ENCODE assay signal across 8 mouse cellular contexts in genomic region chr11:100702906-100703305, GRCm38 (mm10). TPM values are rescaled to one million over a fixed set of nuclear protein-coding genes. Genes with fewer than 3 reads are reported as not detected.
DNase-seq lines count a peak whose midpoint lies in the region; ATAC-seq lines count a peak whose summit lies in the region.

No protein-coding gene starts in this region.

- ATAC-seq in hindbrain, embryonic 12.5 days (ENCODE audit: low FRiP score): no peak
- ATAC-seq in hindbrain, embryonic 14.5 days (ENCODE audit: low FRiP score): no peak
- ATAC-seq in embryonic facial prominence, embryonic 13.5 days (ENCODE audit: insufficient number of reproducible peaks, insufficient read depth, low FRiP score, low TSS enrichment, low read depth): no peak
- no peak for ATAC-seq in liver, embryonic 11.5 days (replicated peaks; ENCODE audit: low FRiP score)

- H3K27ac ChIP-seq in hindbrain, embryonic 12.5 days: no peak overlapping the region
- H3K27ac ChIP-seq in hindbrain, embryonic 14.5 days: no peak overlapping the region
- H3K27ac ChIP-seq in embryonic facial prominence, embryonic 13.5 days: no peak overlapping the region
- H3K27ac ChIP-seq in liver, embryonic 11.5 days (ENCODE audit: low read depth, low read length): no peak overlapping the region

- H3K9ac ChIP-seq in hindbrain, embryonic 12.5 days: no peak overlapping the region
- H3K9ac ChIP-seq in hindbrain, embryonic 14.5 days: no peak overlapping the region
- no peak overlapping the region for H3K9ac ChIP-seq in embryonic facial prominence, embryonic 13.5 days
- no peak overlapping the region; the same call in 1 of the 2 replicates for H3K9ac ChIP-seq in liver, embryonic 11.5 days (ENCODE audit: low read depth, low read length)

- H3K4me2 ChIP-seq in hindbrain, embryonic 12.5 days (replicated peaks): peak overlapping the region; percentile 25; the same call in 1 of the 2 replicates
- H3K4me2 ChIP-seq in hindbrain, embryonic 14.5 days (replicated peaks): no peak overlapping the region
- H3K4me2 ChIP-seq in embryonic facial prominence, embryonic 13.5 days: peak overlapping the region; percentile 48
- peak overlapping the region; percentile 65 for H3K4me2 ChIP-seq in liver, embryonic 11.5 days

- no peak for DNase-seq in hindbrain, embryonic 14.5 days (ENCODE audit: low spot score)
- DNase-seq in CD4-positive helper T cell, adult 2 months (ENCODE audit: low read depth, low spot score): peak; percentile 46
- no peak for DNase-seq in liver, embryonic 11.5 days (ENCODE audit: low spot score)
- DNase-seq in cerebellum, adult 8-10 months: no peak
- DNase-seq in thymus, postnatal 14 days: no peak
- no peak for DNase-seq in embryo, embryonic 10 days (ENCODE audit: low spot score)

- peaks cover 36% of the 10 kb centered on the region for H3K36me3 ChIP-seq in hindbrain, embryonic 12.5 days
- peaks cover 36% of the 10 kb centered on the region for H3K36me3 ChIP-seq in hindbrain, embryonic 14.5 days (replicated peaks; ENCODE audit: control insufficient read depth, insufficient read depth)
- H3K36me3 ChIP-seq in embryonic facial prominence, embryonic 13.5 days: peaks cover 33% of the 10 kb centered on the region
- peaks cover 18% of the 10 kb centered on the region; the same call in 1 of the 2 replicates for H3K36me3 ChIP-seq in liver, embryonic 11.5 days (ENCODE audit: control insufficient read depth, insufficient read depth, low read length)

- H3K27me3 ChIP-seq in hindbrain, embryonic 12.5 days: peaks cover 6% of the 10 kb centered on the region; the same call in 1 of the 2 replicates
- H3K27me3 ChIP-seq in hindbrain, embryonic 14.5 days (ENCODE audit: control insufficient read depth, insufficient read depth, low read length): 0 out of 2 replicates have a peak, but pooled peaks cover 7% of the 10 kb centered on the region
- H3K27me3 ChIP-seq in embryonic facial prominence, embryonic 13.5 days: 0 out of 2 replicates have a peak, but pooled peaks cover 4% of the 10 kb centered on the region
- H3K27me3 ChIP-seq in liver, embryonic 11.5 days (replicated peaks; ENCODE audit: control insufficient read depth, insufficient read depth, low read length): no peaks in the 10 kb centered on the region

- WGBS in hindbrain, embryonic 12.5 days: 43% methylated on average over 7 of the region's 7 CpGs
- WGBS in hindbrain, embryonic 14.5 days: 39% methylated on average over 7 of the region's 7 CpGs
- WGBS in embryonic facial prominence, embryonic 13.5 days: 56% methylated on average over 7 of the region's 7 CpGs
- 35% methylated on average over 7 of the region's 7 CpGs for WGBS in liver, embryonic 11.5 days

- H3K9me3 ChIP-seq in hindbrain, embryonic 12.5 days (replicated peaks): no peaks in the 10 kb centered on the region
- no peaks in the 10 kb centered on the region for H3K9me3 ChIP-seq in hindbrain, embryonic 14.5 days (ENCODE audit: control insufficient read depth, low read length)
- no peaks in the 10 kb centered on the region for H3K9me3 ChIP-seq in embryonic facial prominence, embryonic 13.5 days
- H3K9me3 ChIP-seq in liver, embryonic 11.5 days (ENCODE audit: control insufficient read depth, low read length): no peaks in the 10 kb centered on the region

- no peak overlapping the region for H3K4me3 ChIP-seq in hindbrain, embryonic 12.5 days
- no peak overlapping the region for H3K4me3 ChIP-seq in hindbrain, embryonic 14.5 days (replicated peaks; ENCODE audit: low read length)
- H3K4me3 ChIP-seq in embryonic facial prominence, embryonic 13.5 days: 0 out of 2 replicates have a peak overlapping the region, but pooled peaks have one; percentile 12
- H3K4me3 ChIP-seq in liver, embryonic 11.5 days (ENCODE audit: low read depth, low read length): peak overlapping the region; percentile 32

- peaks cover 8% of the 10 kb centered on the region; the same call in 1 of the 2 replicates for H3K4me1 ChIP-seq in hindbrain, embryonic 12.5 days
- H3K4me1 ChIP-seq in hindbrain, embryonic 14.5 days (replicated peaks; ENCODE audit: control insufficient read depth, insufficient read depth, low read length): no peaks in the 10 kb centered on the region
- H3K4me1 ChIP-seq in embryonic facial prominence, embryonic 13.5 days: peaks cover 23% of the 10 kb centered on the region
- peaks cover 12% of the 10 kb centered on the region for H3K4me1 ChIP-seq in liver, embryonic 11.5 days (replicated peaks; ENCODE audit: control insufficient read depth, insufficient read depth, low read length)

RNA-seq across cellular contexts. Expression of gene Dhx58, which starts 1.2 kb away (rescaled TPM):
- polyA plus RNA-seq in hindbrain, embryonic 12.5 days (2016; fragmentation: Nextera tagmentation; extraction: Ambion mirVana): 1.4 and 2.7 TPM in 2 replicates
- polyA plus RNA-seq in hindbrain, embryonic 14.5 days (2014; fragmentation: Nextera tagmentation; extraction: Ambion mirVana): 0.85 and 1.7 TPM in 2 replicates
- polyA plus RNA-seq in embryonic facial prominence, embryonic 13.5 days (2015; fragmentation: Nextera tagmentation; extraction: Ambion mirVana): 3.4 and 5.2 TPM in 2 replicates
- 2.5 and 3.7 TPM in 2 replicates for polyA plus RNA-seq in liver, embryonic 11.5 days (2014; fragmentation: Nextera tagmentation; extraction: Ambion mirVana)

RNA-seq across cellular contexts. Expression of gene Kat2a, which starts 9.4 kb away (rescaled TPM):
- 61.4 and 61.8 TPM in 2 replicates for polyA plus RNA-seq in hindbrain, embryonic 12.5 days (2016; fragmentation: Nextera tagmentation; extraction: Ambion mirVana)
- 57.8 and 64.1 TPM in 2 replicates for polyA plus RNA-seq in hindbrain, embryonic 14.5 days (2014; fragmentation: Nextera tagmentation; extraction: Ambion mirVana)
- 54.9 and 61.0 TPM in 2 replicates for polyA plus RNA-seq in embryonic facial prominence, embryonic 13.5 days (2015; fragmentation: Nextera tagmentation; extraction: Ambion mirVana)
- 66.3 and 75.7 TPM in 2 replicates for polyA plus RNA-seq in liver, embryonic 11.5 days (2014; fragmentation: Nextera tagmentation; extraction: Ambion mirVana)

RNA-seq across cellular contexts. Expression of gene Zfp385c, which starts 10.7 kb away (rescaled TPM):
- 0.53 and 0.74 TPM in 2 replicates for polyA plus RNA-seq in hindbrain, embryonic 12.5 days (2016; fragmentation: Nextera tagmentation; extraction: Ambion mirVana)
- polyA plus RNA-seq in hindbrain, embryonic 14.5 days (2014; fragmentation: Nextera tagmentation; extraction: Ambion mirVana): 0.20 and 0.31 TPM in 2 replicates
- polyA plus RNA-seq in embryonic facial prominence, embryonic 13.5 days (2015; fragmentation: Nextera tagmentation; extraction: Ambion mirVana): 1.7 and 2.3 TPM in 2 replicates
- polyA plus RNA-seq in liver, embryonic 11.5 days (2014; fragmentation: Nextera tagmentation; extraction: Ambion mirVana): not detected in 2 replicates

RNA-seq across cellular contexts. Expression of gene Hspb9, which starts 10.7 kb away (rescaled TPM):
- polyA plus RNA-seq in hindbrain, embryonic 12.5 days (2016; fragmentation: Nextera tagmentation; extraction: Ambion mirVana): 0.35 and 0.38 TPM in 2 replicates
- polyA plus RNA-seq in hindbrain, embryonic 14.5 days (2014; fragmentation: Nextera tagmentation; extraction: Ambion mirVana): not detected in 2 replicates
- polyA plus RNA-seq in embryonic facial prominence, embryonic 13.5 days (2015; fragmentation: Nextera tagmentation; extraction: Ambion mirVana): 0.39 TPM in 1 of 2 replicates, not detected in the other
- 0.27 and 0.30 TPM in 2 replicates for polyA plus RNA-seq in liver, embryonic 11.5 days (2014; fragmentation: Nextera tagmentation; extraction: Ambion mirVana)

RNA-seq across cellular contexts. Expression of gene Rab5c, which starts 35.1 kb away (rescaled TPM):
- polyA plus RNA-seq in hindbrain, embryonic 12.5 days (2016; fragmentation: Nextera tagmentation; extraction: Ambion mirVana): 17.7 and 19.9 TPM in 2 replicates
- 80.5 and 105 TPM in 2 replicates for polyA plus RNA-seq in hindbrain, embryonic 14.5 days (2014; fragmentation: Nextera tagmentation; extraction: Ambion mirVana)
- 21.0 and 28.5 TPM in 2 replicates for polyA plus RNA-seq in embryonic facial prominence, embryonic 13.5 days (2015; fragmentation: Nextera tagmentation; extraction: Ambion mirVana)
- 51.2 TPM in 2 replicates for polyA plus RNA-seq in liver, embryonic 11.5 days (2014; fragmentation: Nextera tagmentation; extraction: Ambion mirVana)

Comparison
In these comparisons a context has a peak if more than half of its experiments do, and no peak if none do; other contexts are left out.
1. H3K4me3 ChIP-seq: peak in embryonic facial prominence, embryonic 13.5 days (single experiment) and liver, embryonic 11.5 days (single experiment); none in hindbrain, embryonic 12.5 days (single experiment) and hindbrain, embryonic 14.5 days (single experiment).